Mouse (Mus musculus) neutrophil, adult 5-6 weeks (primary cell): Measurements from ENCODE around the gene Dcpp1. TPM values are rescaled to one million over a fixed set of nuclear protein-coding genes. Genes with fewer than 3 reads are reported as not detected.
"Not testable (repeated sequence)": the region's sequence is repeated elsewhere in the genome, so short reads cannot be mapped to it uniquely, and the experiment has no call there.

ENCODE experiments used
- ATAC-seq: fragments of 151-379, 151-347 bp; 2 replicates; pipeline ENCODE4 v1.8.0; 2017; ENCODE audit warnings: mild to moderate bottlenecking, moderate TSS enrichment; ENCODE audit not compliant: insufficient number of reproducible peaks, poor library complexity, low FRiP score, severe bottlenecking; ENCODE audit errors: extremely low read depth
- total RNA-seq: library from RNA; stranded (forward); fragments of 200-1000 nt; gene quantifications from 2 replicates; pipeline ENCODE4 v1.2.3, GENCODE M21; 2017

Dcpp1 gene
- not detected in 2 replicates for total RNA-seq

GRCm38 (mm10) chr17:23880576-23880975, at the start of gene Dcpp1, which contains the start of gene Dcpp2:
Gene Dcpp1, plus strand, starts transcription at chr17:23880876.
Gene Dcpp2, plus strand, starts transcription at chr17:23880880.
- not testable (repeated sequence) for ATAC-seq

GRCm38 (mm10) chr17:23831201-23831600, 49.5 kb upstream of the Dcpp1 start:
- no peak for ATAC-seq

GRCm38 (mm10) chr17:23836006-23836575, 44.6 kb upstream of the Dcpp1 start, which contains the start of gene Prss33:
Gene Prss33, minus strand, starts transcription at chr17:23836056.
- no peak for ATAC-seq

- peak; percentile 73; the same call in 1 of the 2 replicates for ATAC-seq
These were observed 39.5 kb upstream of the Dcpp1 start for GRCm38 (mm10) chr17:23841145-23841544.

GRCm38 (mm10) chr17:23843141-23843811, 37.4 kb upstream of the Dcpp1 start:
- no peak for ATAC-seq

- ATAC-seq, result peak; percentile 60
These were observed 36.8 kb upstream of the Dcpp1 start, which contains the start of the genes Prss32 and Prss41 for GRCm38 (mm10) chr17:23843812-23844273. Gene Prss32, plus strand, starts transcription at chr17:23843855. Gene Prss41, minus strand, starts transcription at chr17:23844172.

GRCm38 (mm10) chr17:23850028-23850427, 30.6 kb upstream of the Dcpp1 start:
- ATAC-seq, result no peak

GRCm38 (mm10) chr17:23850853-23851749, 29.6 kb upstream of the Dcpp1 start:
- ATAC-seq, result no peak

GRCm38 (mm10) chr17:23853292-23853691, 27.4 kb upstream of the Dcpp1 start:
- peak; percentile 47; the same call in 1 of the 2 replicates for ATAC-seq

GRCm38 (mm10) chr17:23854229-23854765, 26.4 kb upstream of the Dcpp1 start:
- no peak for ATAC-seq

- no peak for ATAC-seq
These were observed 23.5 kb upstream of the Dcpp1 start for GRCm38 (mm10) chr17:23857193-23857592.

GRCm38 (mm10) chr17:23857913-23858312, 22.8 kb upstream of the Dcpp1 start:
- no peak for ATAC-seq

- no peak for ATAC-seq
These were observed 17.8 kb upstream of the Dcpp1 start for GRCm38 (mm10) chr17:23862926-23863325.

GRCm38 (mm10) chr17:23867756-23868155, 12.9 kb upstream of the Dcpp1 start, which contains the start of gene Prss21:
Gene Prss21, plus strand, starts transcription at chr17:23868056.
- ATAC-seq, result no peak

GRCm38 (mm10) chr17:23868513-23868912, 12.2 kb upstream of the Dcpp1 start:
- ATAC-seq, result no peak

- ATAC-seq, result no peak
These were observed 6.5 kb upstream of the Dcpp1 start for GRCm38 (mm10) chr17:23873884-23874856.

- no peak for ATAC-seq
These were observed 3.9 kb upstream of the Dcpp1 start for GRCm38 (mm10) chr17:23876741-23877140.

- no peak for ATAC-seq
These were observed 3.5 kb upstream of the Dcpp1 start for GRCm38 (mm10) chr17:23877166-23877565.
